Mouse (Mus musculus) spleen, postnatal 10 days (tissue): ENCODE data around the gene Ldlr.
"Not testable (repeated sequence)": the region's sequence is repeated elsewhere in the genome, so short reads cannot be mapped to it uniquely, and the experiment has no call there.

Experiments used
- DNase-seq, 2 experiments: peaks; one replicate each; pipeline ENCODE4 v3.0.0; 2021 to 2022; ENCODE audit warnings: low spot score in 2 of 2

Gene Ldlr

GRCm38 (mm10) chr9:21754516-21755321 lies 31.4 kb downstream of the Ldlr start:
- no peak for DNase-seq

GRCm38 (mm10) chr9:21758576-21759529 lies 35.6 kb downstream of the Ldlr start:
- peak in 1 of 2 experiments; percentile 41 for DNase-seq

GRCm38 (mm10) chr9:21759718-21760117 lies 36.4 kb downstream of the Ldlr start:
- DNase-seq: no peak

GRCm38 (mm10) chr9:21760155-21761088 lies 37.1 kb downstream of the Ldlr start, which contains the start of gene Spc24:
Gene Spc24 (minus strand): TSS chr9:21760303.
- DNase-seq: peak; percentile 94 to 97

GRCm38 (mm10) chr9:21762135-21762534 lies 38.9 kb downstream of the Ldlr start:
- DNase-seq: no peak

GRCm38 (mm10) chr9:21764084-21764999 lies 41.1 kb downstream of the Ldlr start:
- no peak for DNase-seq

- DNase-seq: no peak
Measured at GRCm38 (mm10) chr9:21767896-21768295, 44.6 kb downstream of the Ldlr start.

- DNase-seq: no peak
Measured at GRCm38 (mm10) chr9:21768511-21769411, 45.5 kb downstream of the Ldlr start.

GRCm38 (mm10) chr9:21769558-21770183 lies 46.4 kb downstream of the Ldlr start:
- DNase-seq: no peak

- DNase-seq: not testable (repeated sequence)
Measured at GRCm38 (mm10) chr9:21773396-21773795, 50.1 kb downstream of the Ldlr start.

- no peak for DNase-seq
Measured at GRCm38 (mm10) chr9:21774353-21774752, 51.1 kb downstream of the Ldlr start.

GRCm38 (mm10) chr9:21777726-21778125 lies 54.4 kb downstream of the Ldlr start:
- DNase-seq: no peak

- no peak for DNase-seq
Measured at GRCm38 (mm10) chr9:21781657-21782468, 58.6 kb downstream of the Ldlr start.

GRCm38 (mm10) chr9:21784517-21785307 lies 61.4 kb downstream of the Ldlr start:
- no peak for DNase-seq

- DNase-seq: not testable (repeated sequence)
Measured at GRCm38 (mm10) chr9:21786309-21786708, 63.0 kb downstream of the Ldlr start.

- DNase-seq: peak; percentile 45 to 76
Measured at GRCm38 (mm10) chr9:21786906-21787305, 63.6 kb downstream of the Ldlr start.

- DNase-seq: no peak
Measured at GRCm38 (mm10) chr9:21787654-21788053, 64.4 kb downstream of the Ldlr start.
